Mouse (Mus musculus): ENCODE data around the gene Dact1. TPM values are rescaled to one million over a fixed set of nuclear protein-coding genes. Genes with fewer than 3 reads are reported as not detected.

Gene Dact1
- polyA plus RNA-seq, 1 experiment from 2014 or later = 4.0 TPM

DNA sequence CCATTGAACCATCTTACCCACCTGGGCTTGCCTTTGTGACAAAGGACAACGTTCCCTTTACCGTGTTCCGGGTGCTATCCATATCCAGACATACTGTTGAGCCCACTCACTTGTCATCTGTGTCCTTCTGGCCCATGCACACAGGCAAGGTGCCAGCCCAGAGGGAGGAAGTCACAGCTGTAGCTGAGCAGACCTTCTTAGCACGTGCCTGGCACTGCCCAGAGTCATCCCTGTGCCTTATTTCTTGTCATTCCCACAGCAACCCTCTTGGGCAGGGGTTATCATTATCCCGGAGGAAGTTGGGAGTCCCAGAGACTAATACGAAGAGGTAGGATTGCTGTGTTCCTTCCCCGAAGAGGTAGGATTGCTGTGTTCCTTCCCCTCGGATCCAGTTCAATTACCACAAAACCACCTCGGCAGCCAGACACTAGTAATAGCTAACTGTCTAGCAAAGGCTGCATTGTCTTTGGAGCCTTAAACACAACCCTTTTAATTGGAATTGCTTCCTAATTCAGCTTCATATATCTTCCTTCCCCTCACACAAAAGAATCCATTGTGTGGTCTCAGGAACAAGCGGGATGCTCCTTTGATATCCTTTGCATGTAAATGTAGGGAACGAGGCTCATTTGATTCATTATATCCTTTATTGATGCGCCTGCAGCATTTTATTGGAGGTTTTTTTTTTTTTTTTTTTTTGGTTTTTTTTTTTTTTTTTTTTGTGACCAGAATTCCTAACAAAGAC is 30.0 kb upstream of the Dact1 start:
- Histone ChIP-seq H3K27ac (ENCODE audit: low read length) (no peak overlapping the region), H3K4me1 (ENCODE audit: insufficient read depth, low read depth, low read length) (no peaks in the 10 kb centered on the region), H3K9me3 (ENCODE audit: low read length) (no peaks in the 10 kb centered on the region), H3K27me3 (replicated peaks; ENCODE audit: insufficient read depth, low read length) (no peaks in the 10 kb centered on the region), H3K4me3 (ENCODE audit: low read depth, low read length) (no peak overlapping the region), H3K4me2 (replicated peaks; ENCODE audit: low read depth, low read length) (no peak overlapping the region), H3K9ac (replicated peaks; ENCODE audit: low read depth) (no peak overlapping the region), H3K36me3 (ENCODE audit: insufficient read depth, low read length) (no peaks in the 10 kb centered on the region)
- no peak for DNase-seq (ENCODE audit: low spot score)
- TF ChIP-seq CTCF (IDR thresholded peaks at IDR 0.05) (no peak), EP300 (IDR thresholded peaks at IDR 0.05) (no peak)
- 72% methylated on average over 12 of the region's 12 CpGs for WGBS
- ATAC-seq = no peak

DNA sequence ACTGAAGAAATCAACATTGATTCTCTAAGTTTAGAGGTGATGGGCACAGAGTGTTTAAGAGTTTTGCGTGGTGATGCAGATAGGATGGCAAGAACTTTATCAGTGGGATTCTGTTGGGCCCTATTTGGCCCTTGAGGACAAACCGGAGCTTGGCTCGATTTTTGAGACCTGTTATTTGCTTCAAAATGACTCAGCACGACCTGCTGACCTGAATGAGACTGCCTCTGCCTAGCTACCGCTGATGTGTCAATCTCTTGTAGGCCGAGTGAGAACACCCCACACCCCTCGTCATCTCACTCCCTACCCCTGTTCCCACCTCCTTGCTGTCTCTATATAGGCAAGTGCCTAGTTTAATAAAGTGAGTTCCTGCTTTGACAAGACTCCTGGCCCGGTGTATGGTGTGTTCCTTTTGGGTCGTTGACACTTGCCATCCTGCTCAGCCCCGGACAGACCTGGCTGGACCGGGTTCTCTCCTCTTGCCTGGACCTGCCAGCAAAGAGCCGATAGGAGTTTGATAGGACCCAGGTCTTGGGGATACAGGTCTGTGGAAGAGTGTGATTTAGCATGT is 28.4 kb upstream of the Dact1 start:
- DNase-seq (ENCODE audit: low spot score) = no peak
- Histone ChIP-seq H3K9me3 (ENCODE audit: low read length) (no peaks in the 10 kb centered on the region), H3K9ac (replicated peaks; ENCODE audit: low read depth) (no peak overlapping the region), H3K36me3 (ENCODE audit: insufficient read depth, low read length) (no peaks in the 10 kb centered on the region), H3K27me3 (replicated peaks; ENCODE audit: insufficient read depth, low read length) (no peaks in the 10 kb centered on the region), H3K27ac (ENCODE audit: low read length) (no peak overlapping the region), H3K4me3 (ENCODE audit: low read depth, low read length) (no peak overlapping the region), H3K4me1 (ENCODE audit: insufficient read depth, low read depth, low read length) (no peaks in the 10 kb centered on the region), H3K4me2 (replicated peaks; ENCODE audit: low read depth, low read length) (no peak overlapping the region)
- ATAC-seq = no peak
- TF ChIP-seq EP300 (IDR thresholded peaks at IDR 0.05) (no peak), CTCF (IDR thresholded peaks at IDR 0.05) (no peak)
- 70% methylated on average over 12 of the region's 12 CpGs for WGBS

DNA sequence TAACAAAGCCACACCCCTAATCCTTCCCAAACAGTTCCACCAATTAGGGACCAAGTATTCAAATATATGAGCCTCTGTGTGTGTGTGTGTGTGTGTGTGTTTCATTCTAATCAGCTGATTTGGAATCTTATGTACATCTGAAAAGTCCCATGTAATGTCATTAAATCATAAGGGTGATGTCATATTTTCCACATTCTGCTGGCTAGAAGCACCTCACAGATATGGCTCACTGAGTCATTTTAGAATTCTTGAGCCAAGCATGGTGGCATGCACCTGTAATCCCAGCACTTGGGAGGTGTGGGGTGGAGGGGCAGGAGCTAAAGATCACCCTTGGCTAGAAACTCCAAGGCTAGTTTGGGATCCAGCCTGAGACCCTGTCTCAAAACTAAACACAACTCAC is 24.3 kb upstream of the Dact1 start:
- H3K9me3 ChIP-seq (ENCODE audit: low read length) = no peaks in the 10 kb centered on the region
- ATAC-seq = no peak
- H3K27me3 ChIP-seq (replicated peaks; ENCODE audit: insufficient read depth, low read length) = no peaks in the 10 kb centered on the region
- DNase-seq (ENCODE audit: low spot score) = no peak
- no peaks in the 10 kb centered on the region for H3K4me1 ChIP-seq (ENCODE audit: insufficient read depth, low read depth, low read length)
- H3K4me3 ChIP-seq (ENCODE audit: low read depth, low read length) = no peak overlapping the region
- H3K36me3 ChIP-seq (ENCODE audit: insufficient read depth, low read length) = no peaks in the 10 kb centered on the region
- TF ChIP-seq CTCF (IDR thresholded peaks at IDR 0.05) = no peak
- TF ChIP-seq EP300 (IDR thresholded peaks at IDR 0.05) = no peak
- H3K27ac ChIP-seq (ENCODE audit: low read length) = no peak overlapping the region
- no peak overlapping the region for H3K4me2 ChIP-seq (replicated peaks; ENCODE audit: low read depth, low read length)
- no peak overlapping the region for H3K9ac ChIP-seq (replicated peaks; ENCODE audit: low read depth)

GRCm38 (mm10) chr12:71290460-71290859 is 19.2 kb upstream of the Dact1 start:
- ATAC-seq = no peak
- Histone ChIP-seq H3K4me2 (replicated peaks; ENCODE audit: low read depth, low read length) (no peak overlapping the region), H3K9ac (replicated peaks; ENCODE audit: low read depth) (no peak overlapping the region), H3K4me3 (ENCODE audit: low read depth, low read length) (no peak overlapping the region), H3K27me3 (replicated peaks; ENCODE audit: insufficient read depth, low read length) (no peaks in the 10 kb centered on the region), H3K9me3 (ENCODE audit: low read length) (no peaks in the 10 kb centered on the region), H3K4me1 (ENCODE audit: insufficient read depth, low read depth, low read length) (peaks cover 3% of the 10 kb centered on the region; the same call in 1 of the 2 replicates), H3K36me3 (ENCODE audit: insufficient read depth, low read length) (no peaks in the 10 kb centered on the region), H3K27ac (ENCODE audit: low read length) (no peak overlapping the region)
- DNase-seq (ENCODE audit: low spot score) = no peak
- TF ChIP-seq EP300 (IDR thresholded peaks at IDR 0.05) (no peak), CTCF (IDR thresholded peaks at IDR 0.05) (no peak)
- 64% methylated on average over 2 of the region's 2 CpGs for WGBS

DNA sequence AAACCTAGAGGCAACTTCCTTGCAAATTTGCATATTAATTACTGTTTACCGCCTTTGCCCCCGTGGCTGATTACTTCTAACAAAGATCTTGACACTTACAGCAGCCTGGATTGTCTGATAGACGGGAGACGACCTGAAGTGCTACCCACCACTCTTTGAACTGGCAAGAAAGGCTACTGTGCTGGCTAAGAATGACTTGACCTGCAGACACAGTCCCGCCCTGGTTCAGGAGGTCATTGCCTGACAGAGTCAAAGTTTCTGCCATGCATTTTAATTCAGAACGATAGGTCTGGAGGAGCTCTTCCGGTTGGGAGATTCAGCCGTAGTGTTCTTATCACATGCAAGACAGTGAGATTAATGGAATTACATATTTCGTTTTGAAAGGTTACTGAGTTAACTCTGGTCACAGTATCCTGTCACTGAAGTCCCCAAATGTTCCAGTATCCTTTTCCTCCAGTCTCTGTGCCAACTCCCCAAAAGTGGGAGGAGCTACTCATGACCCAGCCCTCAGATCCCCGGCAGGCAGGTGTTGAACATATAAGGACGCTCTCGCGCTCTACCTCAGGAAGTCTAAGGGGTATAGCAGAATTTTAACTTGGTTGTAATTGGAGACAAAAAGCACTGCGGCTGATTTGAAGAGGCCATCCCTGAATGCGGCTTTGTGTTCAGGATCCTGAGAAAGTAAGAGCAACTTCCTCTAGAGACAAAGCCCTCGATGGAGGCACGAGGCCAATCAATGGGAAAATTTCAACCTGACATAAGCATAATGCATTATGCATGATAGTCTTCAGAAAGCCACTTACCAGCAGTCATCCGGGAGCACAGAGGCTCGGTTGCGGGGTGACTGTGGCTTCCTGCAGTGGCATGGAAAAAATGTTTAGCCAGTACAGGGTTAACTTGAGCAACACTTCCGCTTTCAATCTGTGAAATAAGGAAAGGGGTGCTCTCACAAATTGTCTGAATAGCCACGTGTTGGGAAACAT is 15.4 kb upstream of the Dact1 start:
- peaks cover 3% of the 10 kb centered on the region; the same call in 1 of the 2 replicates for H3K4me1 ChIP-seq (ENCODE audit: insufficient read depth, low read depth, low read length)
- DNase-seq (ENCODE audit: low spot score) = peak; percentile 31
- WGBS = 23% methylated on average over 22 of the region's 22 CpGs
- no peak for TF ChIP-seq CTCF (IDR thresholded peaks at IDR 0.05)
- TF ChIP-seq EP300 (IDR thresholded peaks at IDR 0.05) = no peak
- peak overlapping the region; percentile 15; the same call in 1 of the 2 replicates for H3K4me3 ChIP-seq (ENCODE audit: low read depth, low read length)
- no peaks in the 10 kb centered on the region for H3K36me3 ChIP-seq (ENCODE audit: insufficient read depth, low read length)
- ATAC-seq = no peak
- H3K27me3 ChIP-seq (replicated peaks; ENCODE audit: insufficient read depth, low read length) = no peaks in the 10 kb centered on the region
- no peaks in the 10 kb centered on the region for H3K9me3 ChIP-seq (ENCODE audit: low read length)
- no peak overlapping the region for H3K27ac ChIP-seq (ENCODE audit: low read length)
- no peak overlapping the region for H3K9ac ChIP-seq (replicated peaks; ENCODE audit: low read depth)
- H3K4me2 ChIP-seq (replicated peaks; ENCODE audit: low read depth, low read length) = peak overlapping the region; percentile 48

Measured in lung, postnatal 0 days (tissue).